Mouse (Mus musculus) olfactory bulb, adult 2 months (tissue): ENCODE data around the gene Chd2.

Source experiments
- CTCF ChIP-seq: fragments of 200-500 bp; IDR thresholded peaks from 2 replicates; pipeline ENCODE4 v1.5.1; 2012; ENCODE audit warnings: low read depth, mild to moderate bottlenecking, low read length, moderate library complexity; ENCODE audit not compliant: insufficient read depth
- POLR2A ChIP-seq: fragments of 200-500 bp; IDR thresholded peaks from 2 replicates; pipeline ENCODE4 v1.6.1; 2012; ENCODE audit warnings: mild to moderate bottlenecking, low read depth, low read length, moderate library complexity; ENCODE audit not compliant: insufficient read depth

DNA sequence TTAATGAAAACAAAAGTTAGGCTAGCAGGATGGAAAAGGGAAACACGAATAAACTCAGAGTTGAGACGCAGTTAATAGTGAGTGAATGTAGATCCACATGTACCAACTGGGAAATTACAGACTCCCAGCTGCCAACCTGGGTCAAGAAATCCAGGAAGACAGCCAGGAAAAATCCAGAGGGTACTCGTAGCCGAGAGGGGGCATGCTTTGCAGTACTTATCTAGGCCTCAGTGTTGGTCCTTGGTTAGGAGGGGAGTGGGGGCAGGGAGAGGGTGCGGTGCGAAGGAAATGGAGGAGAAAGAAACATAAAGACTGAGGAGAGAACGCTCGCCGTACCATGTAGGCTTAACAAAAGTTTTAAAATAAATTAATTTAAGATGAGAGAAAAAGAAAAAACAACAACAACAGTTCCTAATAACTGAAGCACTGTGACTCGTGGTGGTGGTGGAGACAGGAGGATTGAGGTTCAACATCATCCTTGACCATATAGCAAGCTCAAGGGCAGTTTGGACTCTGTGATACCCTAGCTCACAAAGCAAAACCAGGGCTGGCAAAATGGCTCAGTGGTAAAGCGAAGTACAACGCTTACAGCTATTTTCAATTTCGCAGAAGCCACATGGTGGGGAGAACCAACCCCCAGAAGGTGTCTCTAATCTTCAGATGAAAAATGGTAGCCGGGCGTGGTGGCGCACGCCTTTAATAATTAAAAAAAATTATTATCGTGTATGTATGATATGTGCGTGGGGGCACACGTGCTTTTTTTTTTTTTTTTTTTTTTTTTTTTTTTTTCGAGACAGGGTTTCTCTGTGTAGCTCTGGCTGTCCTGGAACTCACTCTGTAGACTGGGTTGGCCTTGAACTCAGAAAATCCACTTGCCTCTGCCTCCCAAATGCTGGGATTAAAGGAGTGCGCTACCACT lies 43.7 kb upstream of the Chd2 start:
- TF ChIP-seq POLR2A, result no peak
- no peak for TF ChIP-seq CTCF
